Mouse (Mus musculus): ENCODE measurements at regions not wholly inside any gene's neighbourhood (a gene's known extent, or its start where the extent isn't known, plus 50 kb on each side); places are given as distances from the start of the nearest gene placed in this dataset.

DNA sequence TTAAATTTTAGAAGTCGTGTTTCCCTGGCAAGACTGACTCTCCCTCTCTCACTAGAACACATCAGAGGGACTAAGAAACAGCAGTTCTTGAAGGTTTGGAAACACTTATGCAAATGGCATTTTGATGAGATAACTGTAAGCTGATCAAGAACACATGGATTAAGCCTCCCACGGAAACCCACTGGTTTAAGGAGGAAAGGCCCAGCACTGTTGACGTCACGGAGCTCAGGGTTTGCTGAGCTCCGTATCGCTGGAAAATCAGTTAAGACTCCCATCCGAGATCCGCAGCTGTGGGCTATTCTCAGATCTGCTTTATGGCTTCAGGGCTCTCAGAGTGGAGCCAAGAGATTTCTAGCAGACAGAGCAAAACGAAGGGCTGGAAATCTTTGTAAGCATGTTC is 218.6 kb downstream of the Lyplal1 start:
- no peak for TF ChIP-seq CTCF (IDR thresholded peaks at IDR 0.05; ENCODE audit: low read depth, low read length)
- TF ChIP-seq POLR2A (IDR thresholded peaks at IDR 0.05; ENCODE audit: extremely low read depth, insufficient read depth, low read length): no peak

Data from liver, adult 2 months (tissue).